Mouse (Mus musculus) intestine, postnatal 0 days (tissue): Measurements from ENCODE around the gene Asrgl1. TPM values are rescaled to one million over a fixed set of nuclear protein-coding genes. Genes with fewer than 3 reads are reported as not detected.
"Not testable (repeated sequence)": the region's sequence is repeated elsewhere in the genome, so short reads cannot be mapped to it uniquely, and the experiment has no call there.

Experiments
- ATAC-seq: fragments of 200-750 bp; cut with Nextera tagmentation; 2 replicates; pipeline ENCODE4 v1.8.0; 2017; ENCODE audit warnings: mild to moderate bottlenecking, moderate TSS enrichment, moderate library complexity
- H3K27ac ChIP-seq: fragments of 300-500 bp; sonication (generic); 2 replicates; pipeline ENCODE4 v1.5.1; 2014; ENCODE audit warnings: mild to moderate bottlenecking, low read depth, low read length, moderate library complexity
- H3K27me3 ChIP-seq: fragments of 300-500 bp; sonication (generic); replicated peaks from 2 replicates; pipeline ENCODE4 v1.6.1; 2014; ENCODE audit warnings: low read length, mixed read lengths; ENCODE audit not compliant: control insufficient read depth, insufficient read depth
- H3K36me3 ChIP-seq: fragments of 300-500 bp; sonication (generic); 2 replicates; pipeline ENCODE4 v1.6.1; 2014; ENCODE audit warnings: mild to moderate bottlenecking, moderate library complexity; ENCODE audit not compliant: control insufficient read depth, insufficient read depth
- H3K4me1 ChIP-seq: fragments of 300-500 bp; sonication (generic); replicated peaks from 2 replicates; pipeline ENCODE4 v1.6.1; 2014; ENCODE audit warnings: antibody characterized with exemption, low read length, mixed read lengths; ENCODE audit not compliant: control insufficient read depth, insufficient read depth
- H3K4me2 ChIP-seq: fragments of 300-500 bp; sonication (generic); replicated peaks from 2 replicates; pipeline ENCODE4 v1.6.1; 2014; ENCODE audit warnings: low read depth, mild to moderate bottlenecking, moderate library complexity
- H3K4me3 ChIP-seq: fragments of 300-500 bp; sonication (generic); 2 replicates; pipeline ENCODE4 v1.5.1; 2014; ENCODE audit warnings: low read depth, low read length
- H3K9ac ChIP-seq: fragments of 300-500 bp; sonication (generic); 2 replicates; pipeline ENCODE4 v1.6.1; 2014; ENCODE audit warnings: mild to moderate bottlenecking, low read depth, low read length
- H3K9me3 ChIP-seq: fragments of 300-500 bp; sonication (generic); 2 replicates; pipeline ENCODE4 v1.6.1; 2016; ENCODE audit warnings: mixed run types; ENCODE audit not compliant: control insufficient read depth
- CTCF ChIP-seq: sonication (generic); IDR thresholded peaks from 2 replicates; pipeline ENCODE4 v1.5.1; 2016; ENCODE audit warnings: low read depth, mild to moderate bottlenecking, control low read depth, antibody characterized with exemption, moderate library complexity
- WGBS: fragments of 180-500 bp; shearing (Covaris S2); extraction: QIAGEN DNeasy Blood & Tissue Kit; methylation state at CpG from one replicate; pipeline ENCODE4 v1.1.7; 2014; 5-methylcytosine and 5-hydroxymethylcytosine counted together
- polyA plus RNA-seq: library from polyadenylated mRNA; unstranded; fragments of >200 nt; fragmentation: Nextera tagmentation; extraction: Ambion mirVana; gene quantifications from 2 replicates; pipeline ENCODE4 v1.2.1, GENCODE M21; 2015

Asrgl1 gene
- polyA plus RNA-seq, 1 experiment from 2014 or later, result 3.2 TPM

DNA sequence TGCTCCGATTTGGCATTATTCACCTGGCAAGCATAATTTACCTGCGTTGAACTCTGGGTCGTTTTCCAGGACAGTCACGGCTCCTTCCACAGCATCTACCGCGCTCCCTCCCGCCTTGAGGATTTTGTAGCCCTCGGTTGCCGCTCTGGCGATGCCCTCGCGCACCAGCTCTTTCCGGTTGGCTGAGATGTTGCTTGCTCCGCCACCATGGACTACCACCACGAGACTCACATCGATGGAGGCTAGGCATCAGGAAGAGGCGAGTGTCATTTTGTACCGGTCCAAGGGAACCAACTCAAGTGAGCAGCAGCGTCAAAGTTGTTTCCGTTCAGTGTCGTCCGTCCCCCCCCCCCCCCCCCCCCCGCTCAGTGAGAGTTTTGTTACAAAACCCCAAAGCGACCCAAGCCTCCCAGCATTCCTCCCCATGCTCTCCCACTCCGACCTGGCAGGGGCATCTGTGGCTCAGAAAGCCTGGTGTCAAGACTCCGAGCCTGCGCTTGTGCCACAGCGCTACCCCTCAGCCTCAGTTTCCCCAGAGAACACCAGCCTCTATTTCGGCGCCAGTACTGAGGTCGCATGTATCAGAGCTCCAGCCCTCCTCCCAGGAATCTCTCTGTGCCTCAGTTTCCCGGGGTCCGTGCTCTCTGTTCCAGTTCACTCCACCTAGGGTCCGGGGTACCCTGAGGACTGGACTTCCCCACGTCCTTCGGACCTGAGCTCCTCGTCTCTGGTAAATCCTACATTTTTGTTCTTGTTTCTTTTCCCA lies 507 bp downstream of the Asrgl1 start:
- peak; percentile 41 for ATAC-seq
- peak overlapping the region; percentile 54 for H3K9ac ChIP-seq

DNA sequence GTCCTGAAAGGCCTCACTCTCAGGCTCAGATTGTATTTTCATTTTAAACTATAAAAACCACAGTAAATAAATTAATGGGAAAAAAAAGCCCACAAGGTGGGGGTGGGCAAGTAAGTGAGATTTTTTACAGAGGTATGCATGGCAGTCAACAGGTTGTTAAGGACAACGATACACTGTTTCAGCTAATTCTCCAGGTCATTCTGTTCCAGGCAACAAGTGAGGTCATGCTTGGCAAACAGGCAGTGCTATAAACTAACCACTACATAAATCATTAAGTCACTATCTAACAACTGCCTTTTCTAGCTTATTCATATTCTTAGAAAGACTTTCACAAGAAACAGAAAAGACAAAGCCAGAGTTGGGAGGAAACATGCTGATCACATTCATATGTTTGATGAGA lies 5.4 kb downstream of the Asrgl1 start:
- H3K9me3 ChIP-seq, result no peaks in the 10 kb centered on the region
- H3K9ac ChIP-seq, result no peak overlapping the region
- no peak overlapping the region for H3K4me3 ChIP-seq
- no peak for TF ChIP-seq CTCF
- no peaks in the 10 kb centered on the region for H3K4me1 ChIP-seq
- no peaks in the 10 kb centered on the region for H3K36me3 ChIP-seq
- no peaks in the 10 kb centered on the region for H3K27me3 ChIP-seq
- no peak overlapping the region for H3K4me2 ChIP-seq
- no peak for ATAC-seq
- WGBS, result 21% methylated on average over 1 of the region's 1 CpGs
- no peak overlapping the region for H3K27ac ChIP-seq

More for the DNA sequence above, 507 bp downstream of the Asrgl1 start:
- Histone ChIP-seq H3K36me3 (no peaks in the 10 kb centered on the region), H3K9me3 (no peaks in the 10 kb centered on the region), H3K27me3 (no peaks in the 10 kb centered on the region), H3K4me1 (no peaks in the 10 kb centered on the region), H3K4me2 (peak overlapping the region; percentile 100), H3K4me3 (peak overlapping the region; percentile 72), H3K27ac (no peak overlapping the region)
- WGBS, result 1% methylated on average over 36 of the region's 37 CpGs
- no peak for TF ChIP-seq CTCF

DNA sequence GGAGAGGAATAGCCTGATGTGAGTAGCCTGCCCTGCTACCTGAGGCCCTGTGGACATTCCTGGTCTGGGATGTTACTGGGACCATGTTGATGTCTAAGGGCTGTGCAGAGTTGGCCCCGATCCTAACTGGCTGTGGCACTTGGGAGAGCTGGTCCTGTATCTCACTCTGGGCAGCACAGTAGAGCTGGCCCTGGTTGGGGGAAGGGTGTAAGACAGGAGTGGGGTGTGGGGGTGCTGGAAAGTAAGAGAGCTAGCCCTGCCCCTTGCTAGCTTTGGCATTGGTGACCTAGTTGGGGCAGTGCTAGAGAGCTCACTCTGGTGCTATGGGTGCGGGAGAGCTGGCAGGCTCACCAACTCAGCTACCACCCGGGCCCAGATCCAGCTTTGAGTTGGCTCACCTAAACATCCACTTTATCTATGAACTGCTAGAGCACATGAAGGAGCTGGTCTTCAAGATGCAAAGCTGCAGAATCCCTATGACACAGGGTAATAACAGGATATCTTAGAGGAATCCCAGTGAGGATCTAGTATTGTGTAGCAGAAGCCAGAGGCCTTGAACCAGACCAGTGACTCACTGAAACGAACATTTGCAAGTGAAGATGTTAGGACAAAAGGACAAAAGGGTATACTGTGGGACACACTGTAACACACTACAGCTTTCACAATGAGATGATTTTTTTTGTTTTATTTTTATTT lies 6.8 kb downstream of the Asrgl1 start:
- Histone ChIP-seq H3K27me3 (no peaks in the 10 kb centered on the region), H3K4me2 (no peak overlapping the region), H3K27ac (no peak overlapping the region), H3K9me3 (no peaks in the 10 kb centered on the region), H3K4me3 (no peak overlapping the region), H3K36me3 (no peaks in the 10 kb centered on the region), H3K4me1 (no peaks in the 10 kb centered on the region), H3K9ac (no peak overlapping the region)
- no peak for ATAC-seq
- TF ChIP-seq CTCF, result no peak
- WGBS, result 88% methylated on average over 4 of the region's 4 CpGs

DNA sequence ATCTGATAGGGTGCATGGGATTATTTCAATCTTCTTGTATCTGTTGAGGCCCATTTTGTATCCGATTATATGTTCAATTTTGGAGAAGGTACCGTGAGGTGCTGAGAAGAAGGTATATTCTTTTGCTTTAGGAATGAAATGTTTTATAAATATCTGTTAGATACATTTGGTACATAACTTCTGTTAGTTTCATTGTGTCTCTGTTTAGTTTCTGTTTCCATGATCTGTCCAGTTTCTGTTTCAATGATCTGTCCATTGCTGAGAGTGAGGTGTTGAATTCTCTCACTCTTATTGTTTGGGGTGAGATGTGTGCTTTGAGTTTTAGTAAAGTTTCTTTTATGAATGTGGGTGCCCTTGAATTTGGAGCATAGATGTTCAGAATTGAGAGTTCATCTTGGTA lies 11.4 kb downstream of the Asrgl1 start:
- not testable (repeated sequence) for H3K27ac ChIP-seq, H3K27me3 ChIP-seq, H3K4me2 ChIP-seq, H3K36me3 ChIP-seq, H3K4me3 ChIP-seq, ATAC-seq, H3K9me3 ChIP-seq, H3K4me1 ChIP-seq, H3K9ac ChIP-seq
- 92% methylated on average over 2 of the region's 2 CpGs for WGBS

DNA sequence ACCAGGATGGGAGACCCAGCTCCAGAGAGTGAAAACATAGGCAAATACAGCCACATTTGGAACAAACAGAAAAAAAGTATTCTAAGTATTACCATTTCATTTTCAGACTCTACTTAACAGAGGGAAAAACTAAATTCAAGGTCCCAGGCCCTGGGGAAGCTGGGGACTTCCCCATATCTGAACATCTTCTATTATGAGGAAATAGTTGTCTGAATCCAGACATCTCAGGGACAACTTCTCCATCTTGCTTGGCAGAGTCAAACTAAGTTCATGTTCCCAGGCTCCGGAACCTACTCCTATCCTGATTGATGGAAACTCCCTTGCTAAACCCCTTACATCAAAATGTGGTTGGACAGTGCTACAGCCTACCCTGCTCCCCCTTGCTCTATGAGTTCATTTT lies 13.0 kb downstream of the Asrgl1 start:
- no peaks in the 10 kb centered on the region for H3K9me3 ChIP-seq
- no peak for ATAC-seq
- no peaks in the 10 kb centered on the region for H3K27me3 ChIP-seq
- no peak overlapping the region for H3K4me3 ChIP-seq
- H3K36me3 ChIP-seq, result no peaks in the 10 kb centered on the region
- no peak overlapping the region for H3K9ac ChIP-seq
- H3K4me2 ChIP-seq, result no peak overlapping the region
- no peak for TF ChIP-seq CTCF
- WGBS, result 94% methylated on average over 1 of the region's 1 CpGs
- no peaks in the 10 kb centered on the region for H3K4me1 ChIP-seq
- no peak overlapping the region for H3K27ac ChIP-seq

DNA sequence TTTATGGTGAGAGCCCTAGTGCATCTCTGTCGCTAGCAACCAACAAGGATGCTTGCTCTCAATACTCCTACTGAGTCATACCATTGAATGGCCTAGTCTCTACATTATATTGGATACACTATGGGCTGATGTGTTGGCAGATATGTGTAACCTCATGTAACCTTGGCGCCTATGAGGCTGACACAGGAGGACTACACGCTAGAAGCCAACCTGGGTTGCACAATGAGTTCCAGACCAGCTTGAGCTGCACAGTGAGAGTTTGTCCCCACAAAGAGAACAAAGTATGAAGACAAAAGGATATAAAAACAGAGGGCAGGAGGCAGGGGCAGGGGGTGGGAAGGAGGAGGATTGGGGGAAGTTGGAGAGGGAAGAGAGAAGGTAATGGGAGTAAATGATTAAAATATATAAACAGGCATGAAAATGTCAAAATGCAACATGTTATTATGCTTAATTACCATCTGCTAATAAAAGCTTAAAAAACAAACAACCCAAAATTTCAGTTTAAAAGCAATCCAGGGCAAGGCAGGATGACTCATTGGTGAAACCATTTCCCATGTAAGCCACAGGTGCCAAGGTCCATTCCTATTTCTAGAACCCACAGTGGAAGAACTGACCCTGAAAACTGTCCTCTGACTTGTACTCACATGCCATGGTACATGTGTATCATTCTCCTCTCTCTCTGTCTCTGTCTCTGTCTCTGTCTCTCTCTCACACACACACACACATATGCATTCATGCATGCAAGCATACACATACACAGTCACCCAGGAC lies 15.6 kb downstream of the Asrgl1 start:
- H3K9ac ChIP-seq, result no peak overlapping the region
- no peaks in the 10 kb centered on the region for H3K4me1 ChIP-seq
- ATAC-seq, result no peak
- no peak overlapping the region for H3K4me3 ChIP-seq
- no peaks in the 10 kb centered on the region for H3K27me3 ChIP-seq
- no peak overlapping the region for H3K4me2 ChIP-seq
- H3K9me3 ChIP-seq, result no peaks in the 10 kb centered on the region
- no peaks in the 10 kb centered on the region for H3K36me3 ChIP-seq
- 85% methylated on average over 3 of the region's 3 CpGs for WGBS
- TF ChIP-seq CTCF, result no peak
- no peak overlapping the region for H3K27ac ChIP-seq
